Mouse (Mus musculus) forebrain, embryonic 14.5 days (tissue): ENCODE data around the gene N4bp3. TPM values are rescaled to one million over a fixed set of nuclear protein-coding genes. Genes with fewer than 3 reads are reported as not detected.
"Not testable (repeated sequence)": the region's sequence is repeated elsewhere in the genome, so short reads cannot be mapped to it uniquely, and the experiment has no call there.

Experiments
- ATAC-seq: fragments of 200-750 bp; cut with Nextera tagmentation; 2 replicates; pipeline ENCODE4 v1.8.0; 2017; ENCODE audit warnings: mild to moderate bottlenecking, moderate library complexity
- DNase-seq: peaks from one replicate; pipeline ENCODE4 v3.0.0-alpha.2; 2015; ENCODE audit warnings: low spot score
- H3K27ac ChIP-seq: fragments of 300-500 bp; sonication (generic); 2 replicates; pipeline ENCODE4 v1.5.1; 2014; ENCODE audit warnings: low read depth, mild to moderate bottlenecking, control low read depth, low read length, moderate library complexity
- H3K27me3 ChIP-seq: fragments of 300-500 bp; sonication (generic); replicated peaks from 2 replicates; pipeline ENCODE4 v1.6.1; 2014; ENCODE audit warnings: low read length, control low read depth, mixed read lengths; ENCODE audit not compliant: control insufficient read depth, insufficient read depth
- H3K36me3 ChIP-seq: fragments of 300-500 bp; sonication (generic); 2 replicates; pipeline ENCODE4 v1.6.1; 2014; ENCODE audit warnings: low read length, control low read depth; ENCODE audit not compliant: control insufficient read depth, insufficient read depth
- H3K4me1 ChIP-seq: fragments of 300-500 bp; sonication (generic); 2 replicates; pipeline ENCODE4 v1.6.1; 2014; ENCODE audit warnings: antibody characterized with exemption, low read length, control low read depth; ENCODE audit not compliant: control insufficient read depth, insufficient read depth
- H3K4me2 ChIP-seq: fragments of 300-500 bp; sonication (generic); 2 replicates; pipeline ENCODE4 v1.6.1; 2014; ENCODE audit warnings: mild to moderate bottlenecking, control low read depth, low read length
- H3K4me3 ChIP-seq: fragments of 300-500 bp; sonication (generic); 2 replicates; pipeline ENCODE4 v1.5.1; 2014; ENCODE audit warnings: low read depth, low read length, control low read depth
- H3K9ac ChIP-seq: fragments of 300-500 bp; sonication (generic); 2 replicates; pipeline ENCODE4 v1.6.1; 2014; ENCODE audit warnings: mild to moderate bottlenecking, low read length, control low read depth, moderate library complexity
- H3K9me3 ChIP-seq: fragments of 300-500 bp; sonication (generic); replicated peaks from 2 replicates; pipeline ENCODE4 v1.6.1; 2016; ENCODE audit warnings: low read length, control low read depth, mixed read lengths; ENCODE audit not compliant: control insufficient read depth
- WGBS: fragments of 180-500 bp; shearing (Covaris S2); extraction: QIAGEN DNeasy Blood & Tissue Kit; methylation state at CpG from one replicate; pipeline ENCODE4 v1.1.7; 2014; 5-methylcytosine and 5-hydroxymethylcytosine counted together
- polyA plus RNA-seq: library from polyadenylated mRNA; unstranded; fragments of >200 nt; fragmentation: Nextera tagmentation; extraction: Ambion mirVana; gene quantifications from 2 replicates; pipeline ENCODE4 v1.2.1, GENCODE M21; 2014

N4bp3 gene
- polyA plus RNA-seq, 1 experiment from 2014 or later = 6.6 TPM

GRCm38 (mm10) chr11:51637971-51638414 is 12.6 kb downstream of the N4bp3 start:
- DNase-seq (no peak), ATAC-seq (no peak)
- H3K36me3 ChIP-seq = no peaks in the 10 kb centered on the region
- no peak overlapping the region for H3K27ac ChIP-seq
- 0 out of 2 replicates have a peak, but pooled peaks cover 9% of the 10 kb centered on the region for H3K4me1 ChIP-seq
- WGBS = 3% methylated on average over 17 of the region's 17 CpGs
- H3K9ac ChIP-seq = peak overlapping the region; percentile 1; the same call in 1 of the 2 replicates
- H3K9me3 ChIP-seq = no peaks in the 10 kb centered on the region
- H3K27me3 ChIP-seq = no peaks in the 10 kb centered on the region
- no peak overlapping the region for H3K4me3 ChIP-seq
- no peak overlapping the region for H3K4me2 ChIP-seq

GRCm38 (mm10) chr11:51636323-51636684 is 14.3 kb downstream of the N4bp3 start:
- Histone ChIP-seq H3K27ac (peak overlapping the region; percentile 79), H3K4me1 (0 out of 2 replicates have a peak, but pooled peaks cover 9% of the 10 kb centered on the region), H3K9ac (peak overlapping the region; percentile 80), H3K4me2 (peak overlapping the region; percentile 79), H3K27me3 (no peaks in the 10 kb centered on the region), H3K4me3 (peak overlapping the region; percentile 70), H3K9me3 (no peaks in the 10 kb centered on the region), H3K36me3 (peaks cover 3% of the 10 kb centered on the region; the same call in 1 of the 2 replicates)
- 3% methylated on average over 6 of the region's 6 CpGs for WGBS
- ATAC-seq (peak; percentile 66), DNase-seq (peak; percentile 83)

- ATAC-seq (peak; percentile 93), DNase-seq (peak; percentile 94)
- H3K9ac ChIP-seq = peak within 1 kb of the TSS; percentile 80
- peak within 1 kb of the TSS; percentile 79 for H3K27ac ChIP-seq
- under 1% methylated on average over 61 of the region's 61 CpGs for WGBS
- H3K9me3 ChIP-seq = no peaks in the 10 kb centered on the region
- H3K4me1 ChIP-seq = 0 out of 2 replicates have a peak, but pooled peaks cover 9% of the 10 kb centered on the region
- peak within 1 kb of the TSS; percentile 79 for H3K4me2 ChIP-seq
- H3K27me3 ChIP-seq = no peaks in the 10 kb centered on the region
- peak within 1 kb of the TSS; percentile 70 for H3K4me3 ChIP-seq
- peaks cover 8% of the 10 kb centered on the region; the same call in 1 of the 2 replicates for H3K36me3 ChIP-seq
Measured at GRCm38 (mm10) chr11:51635525-51636322, 14.9 kb downstream of the N4bp3 start, which contains the start of gene Rmnd5b. Gene Rmnd5b, minus strand, starts transcription at chr11:51635896.

- WGBS = 18% methylated on average over 6 of the region's 6 CpGs
- H3K9me3 ChIP-seq = no peaks in the 10 kb centered on the region
- peak overlapping the region; percentile 70 for H3K4me3 ChIP-seq
- H3K27ac ChIP-seq = peak overlapping the region; percentile 79
- peak overlapping the region; percentile 80 for H3K9ac ChIP-seq
- no peak for ATAC-seq
- 0 out of 2 replicates have a peak, but pooled peaks cover 9% of the 10 kb centered on the region for H3K4me1 ChIP-seq
- H3K4me2 ChIP-seq = peak overlapping the region; percentile 79
- H3K36me3 ChIP-seq = peaks cover 12% of the 10 kb centered on the region; the same call in 1 of the 2 replicates
- no peak for DNase-seq
- no peaks in the 10 kb centered on the region for H3K27me3 ChIP-seq
Measured at GRCm38 (mm10) chr11:51635127-51635524, 15.5 kb downstream of the N4bp3 start.

GRCm38 (mm10) chr11:51633721-51634120 is 16.9 kb downstream of the N4bp3 start:
- no peak overlapping the region for H3K27ac ChIP-seq
- H3K4me3 ChIP-seq = no peak overlapping the region
- no peaks in the 10 kb centered on the region for H3K9me3 ChIP-seq
- DNase-seq (no peak), ATAC-seq (no peak)
- WGBS = 89% methylated on average over 3 of the region's 3 CpGs
- H3K9ac ChIP-seq = no peak overlapping the region
- no peak overlapping the region for H3K4me2 ChIP-seq
- H3K36me3 ChIP-seq = peaks cover 20% of the 10 kb centered on the region
- 0 out of 2 replicates have a peak, but pooled peaks cover 9% of the 10 kb centered on the region for H3K4me1 ChIP-seq
- no peaks in the 10 kb centered on the region for H3K27me3 ChIP-seq

- H3K27ac ChIP-seq, H3K27me3 ChIP-seq, DNase-seq, H3K4me3 ChIP-seq, H3K9ac ChIP-seq, ATAC-seq, H3K4me1 ChIP-seq, H3K4me2 ChIP-seq, H3K9me3 ChIP-seq: not testable (repeated sequence)
- peaks cover 23% of the 10 kb centered on the region for H3K36me3 ChIP-seq
- WGBS = 94% methylated on average over 7 of the region's 7 CpGs
Measured at GRCm38 (mm10) chr11:51633200-51633599, 17.4 kb downstream of the N4bp3 start.

- H3K4me1 ChIP-seq = 0 out of 2 replicates have a peak, but pooled peaks cover 9% of the 10 kb centered on the region
- H3K9me3 ChIP-seq = no peaks in the 10 kb centered on the region
- H3K27me3 ChIP-seq = no peaks in the 10 kb centered on the region
- no peak overlapping the region for H3K4me3 ChIP-seq
- DNase-seq = no peak
- H3K27ac ChIP-seq = no peak overlapping the region
- no peak overlapping the region for H3K9ac ChIP-seq
- H3K4me2 ChIP-seq = no peak overlapping the region
- 90% methylated on average over 6 of the region's 6 CpGs for WGBS
- H3K36me3 ChIP-seq = peaks cover 33% of the 10 kb centered on the region
- no peak for ATAC-seq
Measured at GRCm38 (mm10) chr11:51632130-51632753, 18.4 kb downstream of the N4bp3 start.

GRCm38 (mm10) chr11:51629651-51630314 is 20.9 kb downstream of the N4bp3 start:
- no peaks in the 10 kb centered on the region for H3K27me3 ChIP-seq
- no peak overlapping the region for H3K4me3 ChIP-seq
- H3K36me3 ChIP-seq = peaks cover 57% of the 10 kb centered on the region
- DNase-seq = no peak
- no peak for ATAC-seq
- WGBS = 85% methylated on average over 15 of the region's 15 CpGs
- no peak overlapping the region for H3K27ac ChIP-seq
- no peak overlapping the region for H3K9ac ChIP-seq
- no peaks in the 10 kb centered on the region for H3K9me3 ChIP-seq
- H3K4me1 ChIP-seq = 0 out of 2 replicates have a peak, but pooled peaks cover 3% of the 10 kb centered on the region
- H3K4me2 ChIP-seq = no peak overlapping the region
